9 mouse cellular contexts compared by ENCODE assay signal in genomic region chr7:4165286-4165685, GRCm38 (mm10). TPM values are rescaled to one million over a fixed set of nuclear protein-coding genes. Genes with fewer than 3 reads are reported as not detected.
DNase-seq lines count a peak whose midpoint lies in the region; ATAC-seq and TF ChIP-seq lines count a peak whose summit lies in the region.
"Had no signal": no experiment of that assay in that cellular context is flagged by ENCODE, and none has a peak within 500 bp of the region (broad histone marks: within the 10 kb centered on the region; RNA-seq: fewer than 3 reads in every experiment).

No protein-coding gene starts in this region.

- no peak overlapping the region; the same call in 1 of the 2 replicates for H3K9ac ChIP-seq in intestine, embryonic 14.5 days (ENCODE audit: low read length)
- H3K9ac ChIP-seq in limb, embryonic 14.5 days (ENCODE audit: low read depth, low read length, severe bottlenecking) = peak overlapping the region; percentile 28; the same call in 1 of the 2 replicates
- peak overlapping the region; percentile 70 for H3K9ac ChIP-seq in stomach, embryonic 16.5 days (ENCODE audit: low read length)

- WGBS in intestine, embryonic 14.5 days = 8% methylated on average over 3 of the region's 3 CpGs
- 8% methylated on average over 3 of the region's 3 CpGs for WGBS in limb, embryonic 14.5 days
- 6% methylated on average over 3 of the region's 3 CpGs for WGBS in stomach, embryonic 16.5 days

- no peaks in the 10 kb centered on the region for H3K9me3 ChIP-seq in megakaryocyte, embryonic 14.5 days
- H3K9me3 ChIP-seq in intestine, embryonic 14.5 days (ENCODE audit: control insufficient read depth, low read length) = no peaks in the 10 kb centered on the region
- H3K9me3 ChIP-seq in limb, embryonic 14.5 days (ENCODE audit: control insufficient read depth, low read length) = no peaks in the 10 kb centered on the region
- H3K9me3 ChIP-seq in stomach, embryonic 16.5 days (replicated peaks; ENCODE audit: control insufficient read depth, low read length) = no peaks in the 10 kb centered on the region

- no peak for DNase-seq in intestine, embryonic 14.5 days (ENCODE audit: low spot score)
- DNase-seq in limb, embryonic 14.5 days (ENCODE audit: low spot score) = no peak
- DNase-seq in right cerebral cortex, postnatal 10 days (ENCODE audit: low spot score in 2 of 2) = no peak
- no peak for DNase-seq in layer of hippocampus, postnatal 10 days (ENCODE audit: low spot score in 2 of 2)
- DNase-seq: lung, adult 18-20 months; right cerebral cortex, postnatal 25 days had no signal

- no peaks in the 10 kb centered on the region for H3K27me3 ChIP-seq in megakaryocyte, embryonic 14.5 days (replicated peaks)
- H3K27me3 ChIP-seq in intestine, embryonic 14.5 days (replicated peaks; ENCODE audit: control insufficient read depth, insufficient read depth, low read length) = no peaks in the 10 kb centered on the region
- no peaks in the 10 kb centered on the region for H3K27me3 ChIP-seq in limb, embryonic 14.5 days (ENCODE audit: control insufficient read depth, insufficient read depth, low read length)
- H3K27me3 ChIP-seq in stomach, embryonic 16.5 days (ENCODE audit: control insufficient read depth, insufficient read depth, low read length) = no peaks in the 10 kb centered on the region

- peaks cover 26% of the 10 kb centered on the region for H3K36me3 ChIP-seq in megakaryocyte, embryonic 14.5 days (replicated peaks; ENCODE audit: low read length)
- no peaks in the 10 kb centered on the region for H3K36me3 ChIP-seq in intestine, embryonic 14.5 days (ENCODE audit: control insufficient read depth, insufficient read depth, low read length)
- peaks cover 3% of the 10 kb centered on the region; the same call in 1 of the 2 replicates for H3K36me3 ChIP-seq in limb, embryonic 14.5 days (ENCODE audit: control insufficient read depth, insufficient read depth, low read length)
- no peaks in the 10 kb centered on the region for H3K36me3 ChIP-seq in stomach, embryonic 16.5 days (ENCODE audit: control insufficient read depth, insufficient read depth, low read length)

- peak overlapping the region; percentile 75 for H3K4me2 ChIP-seq in intestine, embryonic 14.5 days (ENCODE audit: low read length)
- peak overlapping the region; percentile 86 for H3K4me2 ChIP-seq in limb, embryonic 14.5 days (replicated peaks; ENCODE audit: low read depth, low read length, severe bottlenecking)
- peak overlapping the region; percentile 63 for H3K4me2 ChIP-seq in stomach, embryonic 16.5 days (ENCODE audit: low read depth, low read length)

- no peak for ATAC-seq in megakaryocyte, adult 5-6 weeks (ENCODE audit: poor library complexity, severe bottlenecking)
- no peak for ATAC-seq in intestine, embryonic 14.5 days (replicated peaks; ENCODE audit: low FRiP score, low TSS enrichment, low read depth)
- ATAC-seq in limb, embryonic 14.5 days (ENCODE audit: low FRiP score, low read depth) = no peak
- no peak for ATAC-seq in stomach, embryonic 16.5 days (ENCODE audit: insufficient read depth, low FRiP score)

- H3K4me3 ChIP-seq in megakaryocyte, embryonic 14.5 days (replicated peaks) = peak overlapping the region; percentile 94
- peak overlapping the region; percentile 59 for H3K4me3 ChIP-seq in intestine, embryonic 14.5 days (ENCODE audit: low read depth, low read length)
- H3K4me3 ChIP-seq in limb, embryonic 14.5 days (replicated peaks; ENCODE audit: low read length) = peak overlapping the region; percentile 66
- peak overlapping the region; percentile 67 for H3K4me3 ChIP-seq in stomach, embryonic 16.5 days (replicated peaks; ENCODE audit: low read length)

- H3K27ac ChIP-seq in intestine, embryonic 14.5 days (ENCODE audit: low read depth) = peak overlapping the region; percentile 73
- H3K27ac ChIP-seq in limb, embryonic 14.5 days (replicated peaks; ENCODE audit: low read depth, low read length) = peak overlapping the region; percentile 87
- peak overlapping the region; percentile 87 for H3K27ac ChIP-seq in stomach, embryonic 16.5 days (ENCODE audit: low read length)

- peaks cover 68% of the 10 kb centered on the region for H3K4me1 ChIP-seq in megakaryocyte, embryonic 14.5 days
- peaks cover 13% of the 10 kb centered on the region for H3K4me1 ChIP-seq in intestine, embryonic 14.5 days (replicated peaks; ENCODE audit: control insufficient read depth, insufficient read depth, low read length)
- H3K4me1 ChIP-seq in limb, embryonic 14.5 days (ENCODE audit: control insufficient read depth, insufficient read depth, low read length) = peaks cover 14% of the 10 kb centered on the region
- peaks cover 13% of the 10 kb centered on the region for H3K4me1 ChIP-seq in stomach, embryonic 16.5 days (ENCODE audit: control insufficient read depth, insufficient read depth, low read length)

- TF ChIP-seq POLR2A in limb, embryonic 14.5 days (IDR thresholded peaks at IDR 0.05; ENCODE audit: borderline replicate concordance, extremely low read depth, insufficient read depth, insufficient read length) = no peak

RNA-seq across cellular contexts. Expression of gene Cdc42ep5, which starts 0.6 kb away (rescaled TPM):
- 634 and 2,176 TPM in 2 replicates for polyA plus RNA-seq in megakaryocyte, embryonic 14.5 days (2012; ENCODE audit: insufficient read depth, low replicate concordance)
- not detected in 2 replicates for total RNA-seq in megakaryocyte, adult 5-6 weeks (2015)
- total RNA-seq in megakaryocyte, adult 5-6 weeks (2017) = not detected in 2 replicates
- 58.5 and 62.4 TPM in 2 replicates for polyA plus RNA-seq in intestine, embryonic 14.5 days (2014; fragmentation: Nextera tagmentation; extraction: Ambion mirVana)
- polyA plus RNA-seq in limb, embryonic 14.5 days (2012; rRNA removed) = 79.3 and 96.0 TPM in 2 replicates
- 83.2 and 89.0 TPM in 2 replicates for polyA plus RNA-seq in limb, embryonic 14.5 days (2014; fragmentation: Nextera tagmentation; extraction: Ambion mirVana)
- polyA plus RNA-seq in stomach, embryonic 16.5 days (2015; fragmentation: Nextera tagmentation; extraction: Ambion mirVana) = 81.9 and 86.4 TPM in 2 replicates
- 1 to 10 TPM; 1.7 to 2.6 TPM for total RNA-seq in layer of hippocampus, postnatal 10 days (2021)

RNA-seq across cellular contexts. Expression of gene Leng9, which starts 15.1 kb away (rescaled TPM):
- polyA plus RNA-seq in megakaryocyte, embryonic 14.5 days (2012; ENCODE audit: insufficient read depth, low replicate concordance) = 1.6 and 5.1 TPM in 2 replicates
- 2.6 and 3.0 TPM in 2 replicates for total RNA-seq in megakaryocyte, adult 5-6 weeks (2015)
- total RNA-seq in megakaryocyte, adult 5-6 weeks (2017) = 4.1 and 5.2 TPM in 2 replicates
- polyA plus RNA-seq in intestine, embryonic 14.5 days (2014; fragmentation: Nextera tagmentation; extraction: Ambion mirVana) = 2.4 and 2.7 TPM in 2 replicates
- polyA plus RNA-seq in limb, embryonic 14.5 days (2012; rRNA removed) = 3.6 and 3.9 TPM in 2 replicates
- polyA plus RNA-seq in limb, embryonic 14.5 days (2014; fragmentation: Nextera tagmentation; extraction: Ambion mirVana) = 3.4 and 3.9 TPM in 2 replicates
- polyA plus RNA-seq in stomach, embryonic 16.5 days (2015; fragmentation: Nextera tagmentation; extraction: Ambion mirVana) = 6.0 and 6.3 TPM in 2 replicates
- 1 to 10 TPM; 4.2 to 5.0 TPM for total RNA-seq in layer of hippocampus, postnatal 10 days (2021)

RNA-seq across cellular contexts. Expression of gene Leng8, which starts 28.4 kb away (rescaled TPM):
- 56.6 and 193 TPM in 2 replicates for polyA plus RNA-seq in megakaryocyte, embryonic 14.5 days (2012; ENCODE audit: insufficient read depth, low replicate concordance)
- 34.2 and 48.8 TPM in 2 replicates for total RNA-seq in megakaryocyte, adult 5-6 weeks (2015)
- 35.2 TPM in 2 replicates for total RNA-seq in megakaryocyte, adult 5-6 weeks (2017)
- polyA plus RNA-seq in intestine, embryonic 14.5 days (2014; fragmentation: Nextera tagmentation; extraction: Ambion mirVana) = 48.2 and 51.4 TPM in 2 replicates
- polyA plus RNA-seq in limb, embryonic 14.5 days (2012; rRNA removed) = 365 and 505 TPM in 2 replicates
- 45.8 and 53.6 TPM in 2 replicates for polyA plus RNA-seq in limb, embryonic 14.5 days (2014; fragmentation: Nextera tagmentation; extraction: Ambion mirVana)
- 50.9 and 51.4 TPM in 2 replicates for polyA plus RNA-seq in stomach, embryonic 16.5 days (2015; fragmentation: Nextera tagmentation; extraction: Ambion mirVana)
- 100 to 1,000 TPM; 164 to 177 TPM for total RNA-seq in layer of hippocampus, postnatal 10 days (2021)

RNA-seq across cellular contexts. Expression of gene Ttyh1, which starts 46.1 kb away (rescaled TPM):
- not detected in 2 replicates for polyA plus RNA-seq in megakaryocyte, embryonic 14.5 days (2012; ENCODE audit: insufficient read depth, low replicate concordance)
- not detected in 2 replicates for total RNA-seq in megakaryocyte, adult 5-6 weeks (2015)
- total RNA-seq in megakaryocyte, adult 5-6 weeks (2017) = not detected in 2 replicates
- 5.2 and 7.1 TPM in 2 replicates for polyA plus RNA-seq in intestine, embryonic 14.5 days (2014; fragmentation: Nextera tagmentation; extraction: Ambion mirVana)
- polyA plus RNA-seq in limb, embryonic 14.5 days (2012; rRNA removed) = 4.4 and 4.8 TPM in 2 replicates
- polyA plus RNA-seq in limb, embryonic 14.5 days (2014; fragmentation: Nextera tagmentation; extraction: Ambion mirVana) = 1.9 and 2.6 TPM in 2 replicates
- polyA plus RNA-seq in stomach, embryonic 16.5 days (2015; fragmentation: Nextera tagmentation; extraction: Ambion mirVana) = 8.6 and 10.0 TPM in 2 replicates
- 100 to 1,000 TPM; 610 to 702 TPM for total RNA-seq in layer of hippocampus, postnatal 10 days (2021)
